Mouse (Mus musculus) liver, embryonic 14.5 days (tissue): ENCODE data around the gene Prdm16. TPM values are rescaled to one million over a fixed set of nuclear protein-coding genes. Genes with fewer than 3 reads are reported as not detected.

ENCODE experiments used
- ATAC-seq: fragments of 200-750 bp; cut with Nextera tagmentation; 2 replicates; pipeline ENCODE4 v1.8.0; 2017; ENCODE audit warnings: moderate number of reproducible peaks, mild to moderate bottlenecking, moderate library complexity; ENCODE audit not compliant: insufficient read depth
- DNase-seq, 3 experiments: peaks; one replicate each; pipeline ENCODE4 v3.0.0-alpha.2; 2012 to 2013; ENCODE audit warnings: low read depth in 3 of 3, low spot score in 3 of 3
- H3K27ac ChIP-seq: fragments of 300-500 bp; sonication (generic); 2 replicates; pipeline ENCODE4 v1.5.1; 2014; ENCODE audit warnings: moderate library complexity, mild to moderate bottlenecking, control low read depth, inconsistent platforms
- H3K27me3 ChIP-seq: fragments of 300-500 bp; sonication (generic); 2 replicates; pipeline ENCODE4 v1.6.1; 2014; ENCODE audit warnings: mild to moderate bottlenecking, low read length, moderate library complexity; ENCODE audit not compliant: control insufficient read depth, insufficient read depth
- H3K36me3 ChIP-seq: fragments of 300-500 bp; sonication (generic); replicated peaks from 2 replicates; pipeline ENCODE4 v1.6.1; 2014; ENCODE audit warnings: low read depth; ENCODE audit not compliant: control insufficient read depth, insufficient read depth
- H3K4me1 ChIP-seq, 2 experiments: fragments of 200-500 bp in 1 of 2; fragments of 300-500 bp in 1 of 2; sonication (generic) in 1 of 2; replicated peaks; 2 replicates each; pipeline ENCODE4 v1.6.1; 2012 to 2014; ENCODE audit warnings: antibody characterized with exemption in 1 of 2, inconsistent platforms in 1 of 2, low read length in 1 of 2; ENCODE audit not compliant: control insufficient read depth in 2 of 2, insufficient read depth in 2 of 2
- H3K4me2 ChIP-seq: fragments of 300-500 bp; sonication (generic); 2 replicates; pipeline ENCODE4 v1.6.1; 2014; ENCODE audit warnings: low read depth, mild to moderate bottlenecking, control low read depth, moderate library complexity
- H3K4me3 ChIP-seq, 2 experiments: fragments of 200-500 bp in 1 of 2; fragments of 300-500 bp in 1 of 2; sonication (generic) in 1 of 2; 2 replicates each; pipeline ENCODE4 v1.5.1; 2012 to 2014; ENCODE audit warnings: low read depth in 2 of 2, low read length in 2 of 2, mild to moderate bottlenecking in 2 of 2, control low read depth in 1 of 2, inconsistent platforms in 1 of 2, moderate library complexity in 1 of 2; ENCODE audit not compliant: insufficient read depth in 1 of 2
- H3K9ac ChIP-seq: fragments of 300-500 bp; sonication (generic); replicated peaks from 2 replicates; pipeline ENCODE4 v1.6.1; 2014; ENCODE audit warnings: mild to moderate bottlenecking, control low read depth, moderate library complexity
- H3K9me3 ChIP-seq: fragments of 300-500 bp; sonication (generic); 2 replicates; pipeline ENCODE4 v1.6.1; 2016; ENCODE audit warnings: low read length, mixed read lengths; ENCODE audit not compliant: control insufficient read depth
- CTCF ChIP-seq: IDR thresholded peaks from 2 replicates; pipeline ENCODE4 v1.5.1; 2016; ENCODE audit warnings: antibody characterized with exemption, low read depth, control low read depth
- EP300 ChIP-seq: IDR thresholded peaks from 2 replicates; pipeline ENCODE4 v1.6.1; 2016; ENCODE audit warnings: antibody characterized with exemption, low read depth
- WGBS: fragments of 180-500 bp; shearing (Covaris S2); extraction: QIAGEN DNeasy Blood & Tissue Kit; methylation state at CpG from one replicate; pipeline ENCODE4 v1.1.7; 2014; ENCODE audit not compliant: insufficient replicate concordance; 5-methylcytosine and 5-hydroxymethylcytosine counted together
- polyA plus RNA-seq, 2 experiments: library from polyadenylated mRNA; depleted of rRNA in 1 of 2; stranded (reverse) in 1 of 2; unstranded in 1 of 2; fragments of >200 nt; fragmentation: Nextera tagmentation in 1 of 2; extraction: Ambion mirVana in 1 of 2; gene quantifications; 2 replicates each; pipeline versions ENCODE4 v1.2.1 to v1.2.3; 2012 to 2014

The Prdm16 gene
- polyA plus RNA-seq, 2 experiments, result 0.70 to 0.86 TPM

DNA sequence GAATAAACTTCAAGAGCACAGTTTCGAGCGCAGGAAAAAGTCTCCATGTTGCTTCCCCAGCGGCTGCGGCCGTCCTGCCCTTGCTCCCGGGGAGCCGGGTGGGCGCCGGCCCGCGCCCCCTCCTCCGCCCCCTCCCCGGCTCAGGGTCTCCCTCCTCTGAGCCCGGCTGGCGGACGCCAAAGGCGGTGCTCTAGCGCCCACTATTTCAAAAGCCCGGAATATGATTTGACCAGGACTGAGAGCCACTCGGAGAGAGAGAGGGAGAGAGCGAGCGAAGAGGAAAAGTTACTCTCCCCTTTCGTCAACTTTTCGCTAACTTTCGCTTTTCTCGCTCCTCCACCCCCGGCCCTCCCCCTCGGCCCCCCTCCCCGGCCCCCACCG is 630 bp downstream of the Prdm16 start:
- peaks cover 91% of the 10 kb centered on the region for H3K27me3 ChIP-seq
- H3K4me2 ChIP-seq, result peak overlapping the region; percentile 61
- 1% methylated on average over 30 of the region's 30 CpGs for WGBS
- peak overlapping the region; percentile 2 for H3K9ac ChIP-seq
- no peaks in the 10 kb centered on the region for H3K9me3 ChIP-seq
- ATAC-seq (peak; percentile 25; the same call in 1 of the 2 replicates), DNase-seq (no peak)
- no peaks in the 10 kb centered on the region for H3K4me1 ChIP-seq
- H3K36me3 ChIP-seq, result no peaks in the 10 kb centered on the region
- TF ChIP-seq CTCF (peak; percentile 12; the same call in 1 of the 2 replicates), EP300 (no peak)
- H3K4me3 ChIP-seq, result peak overlapping the region; percentile 37 to 43
- H3K27ac ChIP-seq, result no peak overlapping the region

DNA sequence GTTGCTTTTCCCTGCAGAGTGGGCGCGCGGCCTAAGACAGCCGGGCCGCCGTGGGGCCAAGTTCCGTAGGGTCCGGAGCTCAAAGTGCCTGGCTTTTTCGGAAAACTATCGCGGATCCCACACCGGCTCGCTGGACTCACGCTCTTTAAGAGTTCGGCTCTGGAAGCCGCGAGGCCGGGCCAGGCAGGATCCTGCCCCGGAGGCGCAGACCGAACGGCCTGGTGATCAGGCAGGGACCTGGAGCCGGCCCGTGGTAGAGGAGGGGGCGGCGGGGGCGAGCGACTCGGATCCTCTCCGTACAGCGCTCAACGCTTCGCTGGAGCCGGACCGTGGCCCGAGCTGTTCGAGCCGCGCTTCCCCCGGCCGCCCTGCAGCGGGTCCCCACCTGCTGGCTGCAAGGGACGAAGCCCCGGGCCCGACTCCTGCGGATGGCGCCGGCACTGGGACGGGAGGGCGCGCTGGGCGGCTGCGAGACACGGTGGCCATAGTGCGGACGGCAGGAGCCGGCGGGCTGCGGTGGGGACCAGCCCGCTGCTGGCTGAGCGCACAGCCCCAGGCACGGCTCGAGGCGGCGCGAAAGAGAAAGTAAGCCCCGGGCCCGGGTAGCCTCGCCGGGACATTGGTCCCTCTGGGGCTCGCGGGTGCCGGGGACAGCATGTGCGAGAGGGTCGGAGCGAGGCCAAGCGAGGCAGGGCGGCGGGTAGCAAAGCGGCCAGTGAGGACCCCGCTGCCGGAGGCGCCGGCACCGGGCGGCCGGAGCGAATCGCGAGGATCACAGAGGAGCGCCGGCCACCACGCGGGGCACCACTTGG is 1.2 kb downstream of the Prdm16 start:
- under 1% methylated on average over 94 of the region's 94 CpGs for WGBS
- ATAC-seq, result peak; percentile 24

DNA sequence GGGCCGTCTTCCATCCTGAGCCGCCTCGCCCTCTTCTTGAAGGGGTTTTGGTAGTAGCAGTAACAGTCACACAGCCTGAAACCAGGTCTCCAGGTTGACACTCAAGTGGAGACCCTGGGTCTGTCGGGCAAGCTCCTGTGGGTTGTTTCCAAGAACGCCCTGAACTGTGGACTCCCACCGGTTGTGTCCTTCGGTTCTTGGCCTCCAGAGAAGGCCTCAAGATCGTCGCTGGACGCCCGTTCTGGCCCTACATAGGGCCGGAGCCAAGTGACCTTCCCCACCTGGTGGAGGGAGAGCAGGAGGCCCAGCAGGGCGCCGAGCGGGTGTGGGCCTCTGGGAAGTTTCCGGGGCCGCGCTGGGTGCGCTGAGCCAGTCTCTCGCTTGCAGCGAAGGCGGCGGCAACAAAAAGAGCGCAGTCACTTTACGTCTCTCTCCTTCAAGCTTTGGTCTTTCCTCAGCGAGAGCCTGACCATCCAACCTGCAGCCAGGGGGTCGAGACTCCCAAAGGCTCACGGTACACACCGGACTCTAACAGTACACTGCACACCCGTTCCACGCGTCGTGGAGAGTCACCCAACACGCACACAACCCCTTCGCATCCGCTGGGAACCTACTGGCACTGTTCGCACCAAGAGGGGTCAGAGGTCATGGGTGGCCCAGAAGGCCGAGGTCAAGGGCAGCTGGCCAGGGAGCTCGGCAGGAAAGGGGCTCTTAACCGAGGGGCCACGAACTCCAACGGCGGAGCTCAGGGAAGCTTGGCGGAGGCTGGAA is 2.0 kb downstream of the Prdm16 start:
- Histone ChIP-seq H3K4me2 (peak overlapping the region; percentile 61), H3K27ac (no peak overlapping the region), H3K36me3 (no peaks in the 10 kb centered on the region), H3K9ac (no peak overlapping the region), H3K4me3 (peak overlapping the region in 1 of 2 experiments; percentile 43; a peak in 2 of 4 replicates), H3K27me3 (peaks cover 79% of the 10 kb centered on the region), H3K4me1 (peaks cover 0 to 2% of the 10 kb centered on the region in 2 experiments; a peak in 1 of 4 replicates), H3K9me3 (no peaks in the 10 kb centered on the region)
- TF ChIP-seq EP300 (no peak), CTCF (no peak)
- ATAC-seq (no peak), DNase-seq (no peak)
- WGBS, result 14% methylated on average over 44 of the region's 44 CpGs

More for the DNA sequence above, 1.2 kb downstream of the Prdm16 start:
- DNase-seq, result no peak
- Histone ChIP-seq H3K4me3 (peak overlapping the region; percentile 37 to 43), H3K27ac (no peak overlapping the region), H3K27me3 (peaks cover 87% of the 10 kb centered on the region), H3K4me2 (peak overlapping the region; percentile 61), H3K36me3 (no peaks in the 10 kb centered on the region), H3K9me3 (no peaks in the 10 kb centered on the region), H3K4me1 (peaks cover 0 to 2% of the 10 kb centered on the region in 2 experiments; a peak in 1 of 4 replicates), H3K9ac (peak overlapping the region; percentile 2)
- TF ChIP-seq CTCF (no peak), EP300 (no peak)

DNA sequence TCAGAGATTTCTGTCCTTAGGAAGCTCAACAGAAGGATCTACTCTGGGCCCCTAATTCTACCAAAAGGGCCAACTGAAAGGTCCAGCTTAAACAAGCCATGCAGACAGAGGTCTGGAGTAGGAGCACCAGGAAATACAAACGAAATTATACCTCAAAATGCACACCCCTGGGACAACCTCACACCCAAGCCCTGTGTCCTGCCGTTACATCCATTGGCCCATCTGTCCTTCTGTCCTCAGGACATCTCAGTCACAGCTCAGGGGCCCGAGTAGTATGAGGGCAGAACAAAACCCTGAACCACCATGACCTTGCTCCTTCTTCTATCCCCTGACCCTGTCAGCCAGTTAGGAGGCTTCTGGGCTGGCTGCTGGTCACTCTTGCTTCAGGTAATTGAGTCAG is 2.7 kb downstream of the Prdm16 start:
- Histone ChIP-seq H3K4me2 (no peak overlapping the region), H3K4me1 (peaks cover 0 to 2% of the 10 kb centered on the region in 2 experiments; a peak in 1 of 4 replicates), H3K36me3 (no peaks in the 10 kb centered on the region), H3K27me3 (peaks cover 72% of the 10 kb centered on the region), H3K4me3 (no peak overlapping the region), H3K9ac (no peak overlapping the region), H3K9me3 (no peaks in the 10 kb centered on the region), H3K27ac (no peak overlapping the region)
- TF ChIP-seq EP300 (no peak), CTCF (no peak)
- ATAC-seq (no peak), DNase-seq (no peak)
- WGBS, result 22% methylated on average over 3 of the region's 3 CpGs
